Mouse (Mus musculus) MEL (cell line): Measurements from ENCODE around the gene Nek9. TPM values are rescaled to one million over a fixed set of nuclear protein-coding genes. Genes with fewer than 3 reads are reported as not detected.

ENCODE experiments used
- DNase-seq: peaks from one replicate; pipeline ENCODE4 v3.0.0; 2011; ENCODE audit warnings: low read depth, low spot score
- H3K27ac ChIP-seq: 2 replicates; pipeline ENCODE4 v1.5.1; 2012; ENCODE audit warnings: low read depth, mild to moderate bottlenecking, control low read depth, low read length, moderate library complexity; ENCODE audit not compliant: control insufficient read depth
- H3K27me3 ChIP-seq, 2 experiments: fragments of 150-350 bp in 1 of 2; sonication (generic) in 1 of 2; 2 replicates each; pipeline ENCODE4 v1.6.1; 2012; ENCODE audit warnings: low read length in 2 of 2, mild to moderate bottlenecking in 2 of 2, improper control_type of control experiment in 1 of 2, moderate library complexity in 1 of 2; ENCODE audit not compliant: insufficient read depth in 2 of 2, control insufficient read depth in 1 of 2
- H3K36me3 ChIP-seq, 2 experiments: 2 replicates each; pipeline ENCODE4 v1.6.1; 2012 to 2014; ENCODE audit warnings: low read length in 2 of 2, improper control_type of control experiment in 1 of 2, inconsistent platforms in 1 of 2, mild to moderate bottlenecking in 1 of 2; ENCODE audit not compliant: insufficient read depth in 2 of 2, control insufficient read depth in 1 of 2
- H3K4me1 ChIP-seq, 2 experiments: fragments of 150-350 bp in 1 of 2; sonication (generic) in 1 of 2; 2 replicates each; pipeline ENCODE4 v1.6.1; 2012; ENCODE audit warnings: low read length in 2 of 2, improper control_type of control experiment in 1 of 2, mild to moderate bottlenecking in 1 of 2; ENCODE audit not compliant: insufficient read depth in 2 of 2, control insufficient read depth in 1 of 2
- H3K4me3 ChIP-seq, 2 experiments: fragments of 150-350 bp in 1 of 2; sonication (generic) in 1 of 2; 2 replicates each; pipeline ENCODE4 v1.5.1; 2012; ENCODE audit warnings: low read depth in 2 of 2, low read length in 2 of 2, mild to moderate bottlenecking in 2 of 2, moderate library complexity in 2 of 2, control low read depth in 1 of 2, improper control_type of control experiment in 1 of 2; ENCODE audit not compliant: control insufficient read depth in 1 of 2, insufficient read depth in 1 of 2
- H3K79me2 ChIP-seq: 2 replicates; pipeline ENCODE4 v1.6.1; 2012; ENCODE audit warnings: mild to moderate bottlenecking, low read length, moderate library complexity; ENCODE audit not compliant: control insufficient read depth, poor library complexity, insufficient read depth
- H3K9ac ChIP-seq: 2 replicates; pipeline ENCODE4 v1.6.1; 2012; ENCODE audit warnings: low read depth, mild to moderate bottlenecking, control low read depth, low read length, moderate library complexity; ENCODE audit not compliant: control insufficient read depth, poor library complexity, severe bottlenecking
- H3K9me3 ChIP-seq: fragments of 150-350 bp; sonication (generic); replicated peaks from 2 replicates; pipeline ENCODE4 v1.6.1; 2012; ENCODE audit warnings: mild to moderate bottlenecking, low read length, improper control_type of control experiment, moderate library complexity; ENCODE audit not compliant: insufficient read depth
- CHD1 ChIP-seq: IDR thresholded peaks from 2 replicates; pipeline ENCODE4 v1.6.1; 2012; ENCODE audit warnings: low read depth, mild to moderate bottlenecking, inconsistent platforms, low read length, improper control_type of control experiment
- CTCF ChIP-seq, 3 experiments: IDR thresholded peaks in 2 of 3; conservative IDR thresholded peaks in 1 of 3; 2 replicates each; pipeline ENCODE4 v1.5.1; 2011 to 2012; ENCODE audit warnings: low read length in 3 of 3, low read depth in 2 of 3, mild to moderate bottlenecking in 2 of 3, improper control_type of control experiment in 1 of 3, inconsistent platforms in 1 of 3, mixed read lengths in 1 of 3, moderate library complexity in 1 of 3; ENCODE audit not compliant: control insufficient read depth in 1 of 3, insufficient read depth in 1 of 3, poor library complexity in 1 of 3, severe bottlenecking in 1 of 3
- E2F4 ChIP-seq: IDR thresholded peaks from 2 replicates; pipeline ENCODE4 v1.6.1; 2011; ENCODE audit warnings: low read depth, low read length, improper control_type of control experiment, borderline replicate concordance
- ETS1 ChIP-seq: IDR thresholded peaks from 2 replicates; pipeline ENCODE4 v1.6.1; 2012; ENCODE audit warnings: low read depth, mild to moderate bottlenecking, inconsistent platforms, low read length, improper control_type of control experiment, moderate library complexity
- HCFC1 ChIP-seq: IDR thresholded peaks from 2 replicates; pipeline ENCODE4 v1.6.1; 2012; ENCODE audit warnings: low read depth, mild to moderate bottlenecking, inconsistent platforms, low read length, improper control_type of control experiment, moderate library complexity
- JUND ChIP-seq: IDR thresholded peaks from 2 replicates; pipeline ENCODE4 v1.6.1; 2011; ENCODE audit warnings: low read depth, mild to moderate bottlenecking, improper control_type of control experiment, low read length
- MAX ChIP-seq: IDR thresholded peaks from 2 replicates; pipeline ENCODE4 v1.6.1; 2011; ENCODE audit warnings: low read length, improper control_type of control experiment
- MAZ ChIP-seq: IDR thresholded peaks from 2 replicates; pipeline ENCODE4 v1.6.1; 2012; ENCODE audit warnings: low read depth, mild to moderate bottlenecking, inconsistent platforms, low read length, improper control_type of control experiment
- MEF2A ChIP-seq: IDR thresholded peaks from 2 replicates; pipeline ENCODE4 v1.6.1; 2014; ENCODE audit warnings: low read depth, mild to moderate bottlenecking, inconsistent platforms, low read length, improper control_type of control experiment; ENCODE audit not compliant: poor library complexity, insufficient replicate concordance, severe bottlenecking; ENCODE audit errors: extremely low read depth
- MXI1 ChIP-seq: IDR thresholded peaks from 2 replicates; pipeline ENCODE4 v1.6.1; 2011; ENCODE audit warnings: mild to moderate bottlenecking, low read depth, low read length, improper control_type of control experiment
- NRF1 ChIP-seq: IDR thresholded peaks from 2 replicates; pipeline ENCODE4 v1.6.1; 2014; ENCODE audit warnings: low read depth, mild to moderate bottlenecking, inconsistent platforms, low read length, improper control_type of control experiment, moderate library complexity; ENCODE audit not compliant: poor library complexity, insufficient read depth, severe bottlenecking
- RAD21 ChIP-seq: IDR thresholded peaks from 2 replicates; pipeline ENCODE4 v1.6.1; 2011; ENCODE audit warnings: mild to moderate bottlenecking, low read depth, low read length, improper control_type of control experiment
- SIN3A ChIP-seq: IDR thresholded peaks from 2 replicates; pipeline ENCODE4 v1.6.1; 2012; ENCODE audit warnings: low read length, improper control_type of control experiment, inconsistent platforms
- SMC3 ChIP-seq: IDR thresholded peaks from 2 replicates; pipeline ENCODE4 v1.6.1; 2011; ENCODE audit warnings: low read depth, low read length, improper control_type of control experiment
- TAL1 ChIP-seq: IDR thresholded peaks from 2 replicates; pipeline ENCODE4 v1.6.1; 2012; ENCODE audit warnings: mild to moderate bottlenecking, inconsistent platforms, low read length, moderate library complexity, mixed read lengths
- TBP ChIP-seq: IDR thresholded peaks from 2 replicates; pipeline ENCODE4 v1.8.0; 2011; ENCODE audit warnings: low read depth, low read length, improper control_type of control experiment
- ZC3H11A ChIP-seq: IDR thresholded peaks from 2 replicates; pipeline ENCODE4 v1.6.1; 2012; ENCODE audit warnings: low read depth, mild to moderate bottlenecking, inconsistent platforms, low read length, improper control_type of control experiment
- ZKSCAN1 ChIP-seq: IDR thresholded peaks from 2 replicates; pipeline ENCODE4 v1.6.1; 2012; ENCODE audit warnings: low read depth, mild to moderate bottlenecking, inconsistent platforms, low read length, improper control_type of control experiment, moderate library complexity
- ZMIZ1 ChIP-seq: IDR thresholded peaks from 2 replicates; pipeline ENCODE4 v1.6.1; 2012; ENCODE audit warnings: low read depth, mild to moderate bottlenecking, inconsistent platforms, low read length, improper control_type of control experiment, moderate library complexity
- polyA plus RNA-seq, 2 experiments: library from polyadenylated mRNA; stranded (reverse) in 1 of 2; unstranded in 1 of 2; fragments of >175 nt in 1 of 2; fragments of >200 nt in 1 of 2; gene quantifications; 2 replicates each; pipeline versions ENCODE4 v1.2.1 to v1.2.4; 2012; ENCODE audit warnings: low replicate concordance in 2 of 2, low read depth in 1 of 2; ENCODE audit not compliant: insufficient read length in 2 of 2, insufficient read depth in 1 of 2, missing spikeins in 1 of 2
- total RNA-seq: library from RNA; depleted of rRNA; stranded (reverse); fragments of 300-350 nt; gene quantifications from 2 replicates; pipeline ENCODE4 v1.2.3, GENCODE M21; 2012

The Nek9 gene
- total and polyA plus RNA-seq, 3 experiments = 23.4 to 32.2 TPM; not detected in 1

DNA sequence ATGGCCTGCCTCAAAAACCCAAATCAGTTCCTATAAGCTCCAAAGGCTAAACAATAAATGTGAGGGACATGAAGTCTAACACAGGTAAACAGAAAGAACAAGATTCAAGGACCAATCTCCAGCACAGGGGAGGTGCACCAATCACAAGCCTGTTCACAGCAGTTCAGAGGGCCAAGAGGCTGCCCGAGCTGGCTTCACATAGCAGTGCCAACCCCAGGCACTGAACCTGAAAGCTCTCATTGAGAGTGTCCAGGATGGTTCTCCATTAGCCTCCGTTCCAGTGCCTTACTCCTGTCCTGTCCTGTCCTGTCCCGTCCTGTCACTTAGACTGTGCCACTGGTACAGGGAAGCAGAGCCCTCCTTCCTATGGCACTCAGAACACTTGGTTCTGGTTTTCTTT is 8.0 kb upstream of the Nek9 start:
- Histone ChIP-seq H3K4me1 (no peaks in the 10 kb centered on the region), H3K9ac (no peak overlapping the region), H3K79me2 (no peaks in the 10 kb centered on the region), H3K27me3 (no peaks in the 10 kb centered on the region), H3K9me3 (no peaks in the 10 kb centered on the region), H3K4me3 (no peak overlapping the region), H3K27ac (no peak overlapping the region), H3K36me3 (peaks cover 0 to 28% of the 10 kb centered on the region in 2 experiments; a peak in 2 of 4 replicates)
- no peak for DNase-seq
- TF ChIP-seq HCFC1 = no peak

DNA sequence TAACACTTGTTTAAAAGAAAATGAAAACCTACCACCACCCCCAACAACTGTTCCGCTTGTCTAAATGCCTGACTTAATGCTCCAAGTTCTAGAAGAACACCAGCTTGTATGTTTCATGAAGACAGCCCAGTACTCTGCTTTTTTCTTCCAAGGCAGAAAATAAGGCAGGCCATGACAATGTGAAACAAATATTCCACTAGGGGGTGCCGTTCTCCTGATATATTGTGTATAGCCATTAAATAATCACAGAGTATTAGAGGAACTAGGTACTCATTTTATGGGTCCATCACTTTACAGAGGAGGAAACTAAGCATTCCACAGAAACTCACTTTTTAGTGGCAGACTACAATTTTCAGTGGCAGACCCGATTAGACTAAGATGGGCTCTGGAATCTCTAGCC is 7.2 kb upstream of the Nek9 start:
- TF ChIP-seq ZMIZ1 (no peak), E2F4 (no peak), SIN3A (peak; percentile 44; the same call in 1 of the 2 replicates), SMC3 (peak; percentile 70), ZKSCAN1 (no peak), RAD21 (peak; percentile 72), JUND (no peak), TAL1 (no peak), CTCF (IDR thresholded peaks at IDR 0.05 in 2 of 3, conservative IDR thresholded peaks at IDR 0.05 in 1 of 3; ENCODE audit: control insufficient read depth in 1 of 3, insufficient read depth in 1 of 3, low read depth in 2 of 3, low read length in 3 of 3, poor library complexity in 1 of 3, severe bottlenecking in 1 of 3) (peak; percentile 14 to 79 (median 66); a peak in 5 of 6 replicates), MAZ (no peak), CHD1 (no peak), ETS1 (no peak), TBP (no peak), NRF1 (no peak), MEF2A (no peak), MAX (no peak), MXI1 (no peak), ZC3H11A (peak; percentile 42; the same call in 1 of the 2 replicates)
- DNase-seq = peak; percentile 71
- Histone ChIP-seq H3K4me3 (no peak overlapping the region), H3K27me3 (no peaks in the 10 kb centered on the region), H3K36me3 (peaks cover 2 to 25% of the 10 kb centered on the region in 2 experiments; a peak in 3 of 4 replicates), H3K4me1 (no peaks in the 10 kb centered on the region), H3K9ac (no peak overlapping the region), H3K9me3 (no peaks in the 10 kb centered on the region), H3K27ac (no peak overlapping the region), H3K79me2 (no peaks in the 10 kb centered on the region)
